Mouse (Mus musculus) adrenal gland, postnatal 36 days (tissue): ENCODE measurements around the gene Ext2. TPM values are rescaled to one million over a fixed set of nuclear protein-coding genes. Genes with fewer than 3 reads are reported as not detected.
A peak's percentile ranks its signal among the peaks of the same experiment; 100 is the strongest.

Experiments
- DNase-seq, 2 experiments: peaks; one replicate each; pipeline ENCODE4 v3.0.0; 2021; ENCODE audit warnings: mixed read lengths in 1 of 2
- total RNA-seq, 2 experiments: library from RNA; stranded (reverse); gene quantifications; 2 replicates each; pipeline ENCODE4 v1.2.3; 2021

The Ext2 gene
- total RNA-seq, 2 experiments from 2014 or later = 83.3 to 110 TPM

GRCm38 (mm10) chr2:93776267-93777055 is 45.9 kb downstream of the Ext2 start:
- DNase-seq = no peak

- DNase-seq = peak in 1 of 2 experiments; percentile 35
Measured at GRCm38 (mm10) chr2:93775431-93775830, 46.9 kb downstream of the Ext2 start.

GRCm38 (mm10) chr2:93774946-93775345 is 47.4 kb downstream of the Ext2 start:
- DNase-seq = peak in 1 of 2 experiments; percentile 33

GRCm38 (mm10) chr2:93772765-93773085 is 49.6 kb downstream of the Ext2 start:
- no peak for DNase-seq

- DNase-seq = no peak
Measured at GRCm38 (mm10) chr2:93772054-93772764, 50.2 kb downstream of the Ext2 start.

- no peak for DNase-seq
Measured at GRCm38 (mm10) chr2:93770895-93771294, 51.5 kb downstream of the Ext2 start.

GRCm38 (mm10) chr2:93769875-93770274 is 52.5 kb downstream of the Ext2 start:
- DNase-seq = peak in 1 of 2 experiments; percentile 61

- DNase-seq = no peak
Measured at GRCm38 (mm10) chr2:93765721-93766120, 56.6 kb downstream of the Ext2 start.

- DNase-seq = no peak
Measured at GRCm38 (mm10) chr2:93764211-93764610, 58.2 kb downstream of the Ext2 start.

- DNase-seq = no peak
Measured at GRCm38 (mm10) chr2:93760389-93760788, 62.0 kb downstream of the Ext2 start.

- DNase-seq = no peak
Measured at GRCm38 (mm10) chr2:93759173-93759572, 63.2 kb downstream of the Ext2 start.

- DNase-seq = no peak
Measured at GRCm38 (mm10) chr2:93758298-93758697, 64.1 kb downstream of the Ext2 start.

GRCm38 (mm10) chr2:93754366-93754765 is 68.0 kb downstream of the Ext2 start:
- DNase-seq = no peak

- no peak for DNase-seq
Measured at GRCm38 (mm10) chr2:93753147-93753758, 69.1 kb downstream of the Ext2 start.

- DNase-seq = peak in 1 of 2 experiments; percentile 21
Measured at GRCm38 (mm10) chr2:93749709-93750108, 72.7 kb downstream of the Ext2 start.

GRCm38 (mm10) chr2:93747538-93748126 is 74.7 kb downstream of the Ext2 start:
- no peak for DNase-seq

- DNase-seq = no peak
Measured at GRCm38 (mm10) chr2:93746620-93747019, 75.7 kb downstream of the Ext2 start.

GRCm38 (mm10) chr2:93746162-93746561 is 76.2 kb downstream of the Ext2 start:
- no peak for DNase-seq

- peak; percentile 22 to 49 for DNase-seq
Measured at GRCm38 (mm10) chr2:93745741-93746140, 76.6 kb downstream of the Ext2 start.

- no peak for DNase-seq
Measured at GRCm38 (mm10) chr2:93744346-93745229, 77.8 kb downstream of the Ext2 start.

GRCm38 (mm10) chr2:93741700-93742099 is 80.7 kb downstream of the Ext2 start:
- no peak for DNase-seq
